ENCODE assay signal across 8 mouse cellular contexts in the genomic region with DNA sequence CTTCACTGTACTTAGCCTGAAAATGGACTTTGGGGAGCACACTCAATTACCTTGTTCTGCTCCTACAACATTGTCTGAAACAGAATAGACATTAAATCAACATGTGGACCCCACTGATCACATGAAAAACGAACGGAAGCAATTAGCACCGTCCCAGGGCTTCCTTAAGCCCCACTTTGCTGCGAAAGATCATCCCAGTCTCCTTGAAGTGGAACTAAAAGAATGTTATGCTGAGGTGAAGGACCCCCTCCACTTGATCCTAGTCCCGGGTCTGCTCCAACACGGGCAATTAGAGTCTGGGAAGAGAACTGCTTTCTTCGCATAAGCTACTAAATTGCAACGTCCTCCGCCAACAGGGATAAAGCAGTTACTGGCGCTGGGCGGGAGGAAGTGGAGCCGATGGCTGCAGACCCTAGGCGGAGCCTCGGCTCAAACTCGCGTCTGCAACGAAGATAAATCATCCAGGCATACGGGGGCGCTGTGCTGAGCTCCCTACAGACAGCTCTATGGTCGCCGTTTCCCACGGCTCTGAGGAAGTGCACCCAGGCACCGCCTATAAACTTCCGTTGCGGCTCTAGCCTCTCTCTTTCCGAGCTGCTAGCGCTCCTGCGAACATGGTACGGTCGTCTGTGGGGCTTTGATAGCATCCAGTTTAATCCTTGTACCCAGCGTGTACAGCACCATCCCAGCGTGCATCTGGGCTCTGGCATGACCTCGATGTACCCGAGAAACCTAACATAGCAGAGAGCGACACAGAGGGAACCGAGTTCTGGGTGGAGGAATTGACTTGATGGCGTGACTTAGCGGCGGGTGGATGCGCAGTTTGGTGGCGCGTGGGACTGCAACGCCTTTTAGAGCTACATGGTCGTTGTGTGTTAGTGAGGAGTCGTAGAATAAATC. TPM values are rescaled to one million over a fixed set of nuclear protein-coding genes. Genes with fewer than 3 reads are reported as not detected.
DNase-seq lines count a peak whose midpoint lies in the region; ATAC-seq and TF ChIP-seq lines count a peak whose summit lies in the region.

Gene Rpl36a, plus strand, starts transcription at position 552 of the 900 bp plus-strand sequence.

- TF ChIP-seq POLR2A in heart, adult 2 months (IDR thresholded peaks at IDR 0.05; ENCODE audit: insufficient read depth, low read depth, low read length): peak; percentile 99

- DNase-seq in 3T3-L1 (ENCODE audit: low read depth, low spot score): peak; percentile 95
- DNase-seq in adrenal gland, postnatal 4 days (ENCODE audit: low spot score in 2 of 2): peak; percentile 72
- peak; percentile 96 for DNase-seq in embryonic facial prominence, embryonic 14.5 days (ENCODE audit: low spot score)
- peak; percentile 91 for DNase-seq in heart, adult 2 months
- DNase-seq in kidney, adult 8-10 months: peak; percentile 88 to 90
- peak; percentile 85 to 92 for DNase-seq in spleen, postnatal 10 days (ENCODE audit: low spot score in 2 of 2)

- peak within 1 kb of the TSS; percentile 81 for H3K9ac ChIP-seq in embryonic facial prominence, embryonic 14.5 days (ENCODE audit: low read depth, low read length)
- peak within 1 kb of the TSS; percentile 76 for H3K9ac ChIP-seq in heart, adult 2 months (ENCODE audit: low read depth, low read length)
- peak within 1 kb of the TSS; percentile 74 for H3K9ac ChIP-seq in limb, embryonic 13.5 days
- H3K9ac ChIP-seq in midbrain, embryonic 16.5 days (ENCODE audit: low read depth, low read length): peak within 1 kb of the TSS; percentile 61

- H3K4me3 ChIP-seq in embryonic facial prominence, embryonic 14.5 days (ENCODE audit: low read depth, low read length): peak within 1 kb of the TSS; percentile 55
- H3K4me3 ChIP-seq in heart, adult 2 months: peak within 1 kb of the TSS; percentile 59
- peak within 1 kb of the TSS; percentile 55 for H3K4me3 ChIP-seq in limb, embryonic 13.5 days
- H3K4me3 ChIP-seq in midbrain, embryonic 16.5 days (ENCODE audit: low read depth, low read length): peak within 1 kb of the TSS; percentile 46

- WGBS in embryonic facial prominence, embryonic 14.5 days: 27% methylated on average over 45 of the region's 45 CpGs
- WGBS in heart, adult 2 months: 18% methylated on average over 45 of the region's 45 CpGs
- WGBS in limb, embryonic 13.5 days: 14% methylated on average over 45 of the region's 45 CpGs
- WGBS in midbrain, embryonic 16.5 days: 17% methylated on average over 45 of the region's 45 CpGs

- peaks cover 13% of the 10 kb centered on the region for H3K36me3 ChIP-seq in embryonic facial prominence, embryonic 14.5 days (ENCODE audit: control insufficient read depth, insufficient read depth, low read length)
- H3K36me3 ChIP-seq in heart, adult 2 months (ENCODE audit: control insufficient read depth, insufficient read depth, low read length): no peaks in the 10 kb centered on the region
- H3K36me3 ChIP-seq in limb, embryonic 13.5 days: peaks cover 2% of the 10 kb centered on the region; the same call in 1 of the 2 replicates
- no peaks in the 10 kb centered on the region for H3K36me3 ChIP-seq in midbrain, embryonic 16.5 days (ENCODE audit: control insufficient read depth, insufficient read depth, low read length)

- peak; percentile 88 for TF ChIP-seq CTCF in heart, adult 2 months (IDR thresholded peaks at IDR 0.05)

- no peak; the same call in 1 of the 2 replicates for TF ChIP-seq EP300 in heart, adult 2 months (IDR thresholded peaks at IDR 0.05; ENCODE audit: insufficient read depth, low read depth, low read length)

- H3K27ac ChIP-seq in embryonic facial prominence, embryonic 14.5 days (replicated peaks; ENCODE audit: low read depth, low read length): peak within 1 kb of the TSS; percentile 90
- peak within 1 kb of the TSS; percentile 80 for H3K27ac ChIP-seq in heart, adult 2 months
- H3K27ac ChIP-seq in limb, embryonic 13.5 days: peak within 1 kb of the TSS; percentile 86
- H3K27ac ChIP-seq in midbrain, embryonic 16.5 days (ENCODE audit: low read length): peak within 1 kb of the TSS; percentile 76

- intact Hi-C loops in heart, adult 2 months (cut with DNase I): loop anchor here (2.0 to 5.0 kb wide), 2 partner anchors 15 to 43 kb away; partner anchors contain the start of genes Gla, Hnrnph2 and Timm8a1

- no peaks in the 10 kb centered on the region for H3K4me1 ChIP-seq in embryonic facial prominence, embryonic 14.5 days (ENCODE audit: control insufficient read depth, insufficient read depth, low read length)
- H3K4me1 ChIP-seq in heart, adult 2 months (ENCODE audit: control insufficient read depth, insufficient read depth, low read length): no peaks in the 10 kb centered on the region
- peaks cover 7% of the 10 kb centered on the region; the same call in 1 of the 2 replicates for H3K4me1 ChIP-seq in limb, embryonic 13.5 days
- H3K4me1 ChIP-seq in midbrain, embryonic 16.5 days (ENCODE audit: control insufficient read depth, insufficient read depth, low read length): peaks cover 7% of the 10 kb centered on the region; the same call in 1 of the 2 replicates

- peak within 1 kb of the TSS; percentile 61 for H3K4me2 ChIP-seq in embryonic facial prominence, embryonic 14.5 days (ENCODE audit: low read depth, low read length)
- H3K4me2 ChIP-seq in limb, embryonic 13.5 days (replicated peaks): peak within 1 kb of the TSS; percentile 69
- H3K4me2 ChIP-seq in midbrain, embryonic 16.5 days (ENCODE audit: low read length): peak within 1 kb of the TSS; percentile 67

- no peaks in the 10 kb centered on the region for H3K27me3 ChIP-seq in embryonic facial prominence, embryonic 14.5 days (replicated peaks; ENCODE audit: control insufficient read depth, insufficient read depth, low read length)
- no peaks in the 10 kb centered on the region for H3K27me3 ChIP-seq in heart, adult 2 months (ENCODE audit: control insufficient read depth, insufficient read depth, low read length)
- H3K27me3 ChIP-seq in limb, embryonic 13.5 days: peaks cover 4% of the 10 kb centered on the region; the same call in 1 of the 2 replicates
- H3K27me3 ChIP-seq in midbrain, embryonic 16.5 days (ENCODE audit: control insufficient read depth, insufficient read depth, low read depth, low read length): no peaks in the 10 kb centered on the region

- peak; percentile 98 for ATAC-seq in embryonic facial prominence, embryonic 14.5 days (ENCODE audit: low read depth)
- ATAC-seq in limb, embryonic 13.5 days (ENCODE audit: low FRiP score, low read depth): peak; percentile 98
- peak; percentile 98 for ATAC-seq in midbrain, embryonic 16.5 days

- no peaks in the 10 kb centered on the region for H3K79me2 ChIP-seq in heart, adult 2 months (replicated peaks; ENCODE audit: control insufficient read depth, insufficient read depth, low read length)

- no peaks in the 10 kb centered on the region for H3K9me3 ChIP-seq in embryonic facial prominence, embryonic 14.5 days (ENCODE audit: control insufficient read depth, low read length)
- no peaks in the 10 kb centered on the region for H3K9me3 ChIP-seq in limb, embryonic 13.5 days
- H3K9me3 ChIP-seq in midbrain, embryonic 16.5 days (replicated peaks; ENCODE audit: control insufficient read depth, low read length, poor library complexity, severe bottlenecking): no peaks in the 10 kb centered on the region

RNA-seq across cellular contexts. Expression of gene Rpl36a, which starts in this region (rescaled TPM):
- total RNA-seq in adrenal gland, postnatal 4 days (2021): 100 to 1,000 TPM; 362 to 397 TPM
- polyA plus RNA-seq in embryonic facial prominence, embryonic 14.5 days (2014; fragmentation: Nextera tagmentation; extraction: Ambion mirVana): 496 and 585 TPM in 2 replicates
- total RNA-seq in heart, adult 2 months (2021): 100 to 1,000 TPM in 1 of 2 experiments, 10 to 100 TPM in 1; 95.2 to 110 TPM
- 96.5 and 124 TPM in 2 replicates for polyA plus RNA-seq in heart, adult 2 months (2012; rRNA removed)
- 381 and 410 TPM in 2 replicates for polyA plus RNA-seq in limb, embryonic 13.5 days (2015; fragmentation: Nextera tagmentation; extraction: Ambion mirVana)
- 144 and 152 TPM in 2 replicates for polyA plus RNA-seq in midbrain, embryonic 16.5 days (2015; fragmentation: Nextera tagmentation; extraction: Ambion mirVana)

Comparison
In these comparisons a context has a peak if more than half of its experiments do, and no peak if none do; other contexts are left out.
1. Peak in every context shown above with its lines: DNase-seq, ATAC-seq, H3K4me3 ChIP-seq and H3K27ac ChIP-seq.